Mouse (Mus musculus): ENCODE measurements around the gene Wnt5b.
"Not testable (repeated sequence)": the region's sequence is repeated elsewhere in the genome, so short reads cannot be mapped to it uniquely, and the experiment has no call there.

Wnt5b gene

GRCm38 (mm10) chr6:119451981-119452499 is 92.1 kb downstream of the Wnt5b start:
- DNase-seq (ENCODE audit: low spot score in 2 of 2), result no peak

- no peak for DNase-seq (ENCODE audit: low spot score in 2 of 2)
Measured at GRCm38 (mm10) chr6:119450965-119451943, 92.9 kb downstream of the Wnt5b start.

- DNase-seq (ENCODE audit: low spot score in 2 of 2), result peak in 1 of 2 experiments; percentile 11
Measured at GRCm38 (mm10) chr6:119449060-119449499, 95.1 kb downstream of the Wnt5b start.

- no peak for DNase-seq (ENCODE audit: low spot score in 2 of 2)
Measured at GRCm38 (mm10) chr6:119448321-119449059, 95.7 kb downstream of the Wnt5b start.

GRCm38 (mm10) chr6:119445671-119446607 is 98.2 kb downstream of the Wnt5b start:
- no peak for DNase-seq (ENCODE audit: low spot score in 2 of 2)

- DNase-seq (ENCODE audit: low spot score in 2 of 2), result peak; percentile 68 to 70
Measured at GRCm38 (mm10) chr6:119443742-119444645, 100.2 kb downstream of the Wnt5b start.

- not testable (repeated sequence) for DNase-seq (ENCODE audit: low spot score in 2 of 2)
Measured at GRCm38 (mm10) chr6:119442729-119443128, 101.4 kb downstream of the Wnt5b start.

- DNase-seq (ENCODE audit: low spot score in 2 of 2), result no peak
Measured at GRCm38 (mm10) chr6:119437894-119438761, 106.0 kb downstream of the Wnt5b start.

- no peak for DNase-seq (ENCODE audit: low spot score in 2 of 2)
Measured at GRCm38 (mm10) chr6:119434394-119434793, 109.8 kb downstream of the Wnt5b start.

- DNase-seq (ENCODE audit: low spot score in 2 of 2), result no peak
Measured at GRCm38 (mm10) chr6:119431751-119432324, 112.3 kb downstream of the Wnt5b start.

- peak; percentile 14 to 16 for DNase-seq (ENCODE audit: low spot score in 2 of 2)
Measured at GRCm38 (mm10) chr6:119430508-119430907, 113.6 kb downstream of the Wnt5b start.

GRCm38 (mm10) chr6:119429311-119429710 is 114.8 kb downstream of the Wnt5b start:
- DNase-seq (ENCODE audit: low spot score in 2 of 2), result no peak

- DNase-seq (ENCODE audit: low spot score in 2 of 2), result peak in 1 of 2 experiments; percentile 29
Measured at GRCm38 (mm10) chr6:119428611-119429010, 115.5 kb downstream of the Wnt5b start.

- DNase-seq (ENCODE audit: low spot score in 2 of 2), result no peak
Measured at GRCm38 (mm10) chr6:119421001-119421400, 123.1 kb downstream of the Wnt5b start.

GRCm38 (mm10) chr6:119420357-119420756 is 123.8 kb downstream of the Wnt5b start:
- DNase-seq (ENCODE audit: low spot score in 2 of 2), result no peak

- no peak for DNase-seq (ENCODE audit: low spot score in 2 of 2)
Measured at GRCm38 (mm10) chr6:119419412-119419811, 124.7 kb downstream of the Wnt5b start.

- DNase-seq (ENCODE audit: low spot score in 2 of 2), result no peak
Measured at GRCm38 (mm10) chr6:119418392-119419251, 125.5 kb downstream of the Wnt5b start.

GRCm38 (mm10) chr6:119417821-119418220 is 126.3 kb downstream of the Wnt5b start:
- DNase-seq (ENCODE audit: low spot score in 2 of 2), result no peak
